Mouse (Mus musculus) A20 (cell line): ENCODE measurements around the gene Olfr159.
"Not testable (repeated sequence)": the region's sequence is repeated elsewhere in the genome, so short reads cannot be mapped to it uniquely, and the experiment has no call there.

Experiments used
- DNase-seq: peaks from one replicate; pipeline ENCODE4 v3.0.0-alpha.2; 2011; ENCODE audit warnings: low read depth, low spot score

The Olfr159 gene

DNA sequence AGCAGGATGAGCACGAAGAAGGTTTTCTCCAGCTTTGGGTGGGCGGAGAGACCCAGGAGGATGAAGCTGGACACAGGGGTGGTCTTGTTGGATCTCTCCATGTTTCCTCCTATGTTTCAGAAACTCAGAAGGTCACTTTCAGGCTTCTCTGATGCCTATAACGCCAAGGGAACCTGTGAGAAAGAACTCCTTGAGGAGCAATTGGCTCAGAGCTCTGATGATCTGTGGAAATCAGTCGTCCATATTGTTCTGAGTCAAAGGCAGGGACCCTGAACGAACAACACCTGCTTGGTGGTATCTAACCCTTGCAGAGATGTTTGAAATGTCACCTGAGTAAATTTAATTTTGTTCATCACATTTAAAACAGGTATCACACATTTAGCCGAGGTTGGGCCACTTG is at the start of gene Olfr159:
Gene Olfr159 (minus strand): TSS at position 101 of the 400 bp plus-strand sequence.
- DNase-seq: no peak

DNA sequence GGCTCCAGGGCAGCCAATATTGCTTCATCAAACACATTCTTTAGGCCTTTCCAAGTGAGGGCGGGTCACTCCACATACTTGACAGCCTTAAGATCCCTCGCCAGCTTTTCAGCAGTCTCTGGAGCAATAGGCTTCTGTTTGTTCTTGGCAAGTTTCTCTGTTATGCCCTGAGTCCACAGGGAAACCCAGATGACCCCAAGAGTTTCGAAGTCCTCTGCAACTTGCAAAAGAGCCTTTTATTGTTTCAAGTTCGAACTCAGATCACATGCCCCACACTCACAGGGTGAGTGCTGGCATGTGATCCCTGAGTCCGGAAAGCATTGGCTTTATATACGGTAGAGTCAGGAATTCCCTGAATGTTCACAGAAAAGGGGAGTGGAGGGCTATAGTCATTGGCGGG is 28.1 kb upstream of the Olfr159 start:
- DNase-seq: no peak

DNA sequence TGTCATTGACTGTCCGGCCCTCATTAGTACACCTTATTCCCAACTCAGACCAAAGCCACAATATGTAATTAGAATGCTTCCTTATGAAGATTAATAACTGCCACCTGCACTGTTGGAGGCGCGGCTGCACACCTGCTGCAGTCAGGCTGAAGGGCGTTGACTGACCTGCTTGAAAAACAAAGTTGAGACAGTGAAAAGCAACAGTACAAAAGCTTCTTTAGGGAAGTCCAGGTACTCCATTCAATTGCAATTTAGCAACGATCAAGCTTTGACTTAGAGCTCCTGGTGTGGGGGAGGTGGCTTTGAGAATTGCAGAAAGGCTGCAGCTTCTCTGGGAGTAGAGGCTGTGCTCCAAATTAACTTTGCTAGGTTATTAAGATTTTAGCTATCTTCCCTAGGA is 25.0 kb upstream of the Olfr159 start:
- not testable (repeated sequence) for DNase-seq

DNA sequence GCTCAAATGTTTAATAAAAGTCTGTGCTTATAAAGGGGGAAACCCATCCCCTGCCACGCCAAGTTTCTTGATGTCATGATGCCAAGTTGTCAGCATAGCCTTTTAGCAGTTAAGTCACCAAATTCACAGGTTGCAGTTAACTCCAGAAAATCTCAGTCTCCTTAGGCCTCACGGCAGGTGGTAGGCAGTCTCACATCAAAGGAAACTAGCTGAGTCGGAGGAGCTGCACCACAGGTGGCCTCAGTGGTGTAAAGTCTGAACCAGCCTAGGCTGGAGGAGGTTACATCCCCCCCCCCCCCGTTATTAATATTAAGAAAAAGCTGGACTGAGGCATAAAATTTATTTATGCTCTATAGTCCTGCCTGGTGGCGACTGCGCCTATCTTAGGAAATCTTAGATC is 24.5 kb upstream of the Olfr159 start:
- no peak for DNase-seq

DNA sequence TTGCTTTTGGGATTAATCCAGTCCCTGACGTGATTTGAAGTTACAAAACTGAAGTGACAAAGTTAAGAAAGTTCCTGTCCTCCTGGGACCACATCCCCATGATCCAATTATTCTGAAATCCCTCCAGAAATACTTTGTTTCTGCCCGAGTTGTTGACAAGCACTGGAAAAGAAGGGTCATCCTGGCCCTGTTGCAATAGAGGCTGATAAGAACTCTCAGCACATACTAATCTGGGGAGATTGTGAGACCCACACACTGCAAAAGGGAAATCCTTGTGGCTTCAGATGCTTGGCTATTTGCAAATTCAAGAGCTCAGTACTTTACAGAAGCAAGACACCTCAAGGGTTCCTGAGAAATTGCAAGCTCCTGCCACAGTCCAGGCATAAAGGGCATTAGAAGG is 1.5 kb upstream of the Olfr159 start:
- DNase-seq: no peak

DNA sequence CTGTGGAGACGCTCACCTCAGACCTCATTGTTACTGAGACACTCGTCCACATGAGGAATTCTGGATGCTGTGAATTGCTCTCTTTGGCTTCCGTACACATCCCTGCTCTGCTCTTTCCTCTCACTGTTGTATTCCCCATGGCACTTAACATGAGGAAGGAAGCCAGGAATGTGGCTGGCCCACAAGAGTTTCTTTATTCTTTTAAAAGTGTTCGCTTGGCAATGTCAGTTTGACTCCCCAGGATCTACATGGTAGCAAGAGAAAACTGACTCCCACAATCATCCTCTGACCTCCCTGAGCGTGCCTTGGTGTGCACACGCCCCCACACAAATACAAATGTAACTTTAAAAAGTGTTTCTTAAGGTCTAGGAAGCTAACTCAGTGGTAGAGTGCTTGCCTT is 817 bp upstream of the Olfr159 start:
- DNase-seq: no peak

DNA sequence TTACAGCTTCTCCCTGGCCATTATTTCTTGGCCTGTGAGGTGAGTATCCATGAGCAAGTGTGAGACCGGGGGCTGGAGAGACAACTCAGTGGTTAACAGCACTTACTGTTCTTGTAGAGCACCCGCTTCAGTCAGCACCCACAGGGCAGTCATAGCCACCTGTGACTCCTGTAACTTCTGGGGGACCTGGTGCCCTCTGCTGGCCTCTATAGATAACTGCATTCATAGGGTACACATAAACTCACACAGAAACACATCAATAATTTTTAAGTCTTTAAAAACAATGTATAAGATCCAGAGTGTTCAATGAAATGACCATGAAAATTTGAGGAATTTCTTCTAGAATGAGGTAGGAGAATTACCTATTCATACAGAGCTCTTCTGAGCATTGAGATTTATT is 1.4 kb downstream of the Olfr159 start:
- DNase-seq: no peak

DNA sequence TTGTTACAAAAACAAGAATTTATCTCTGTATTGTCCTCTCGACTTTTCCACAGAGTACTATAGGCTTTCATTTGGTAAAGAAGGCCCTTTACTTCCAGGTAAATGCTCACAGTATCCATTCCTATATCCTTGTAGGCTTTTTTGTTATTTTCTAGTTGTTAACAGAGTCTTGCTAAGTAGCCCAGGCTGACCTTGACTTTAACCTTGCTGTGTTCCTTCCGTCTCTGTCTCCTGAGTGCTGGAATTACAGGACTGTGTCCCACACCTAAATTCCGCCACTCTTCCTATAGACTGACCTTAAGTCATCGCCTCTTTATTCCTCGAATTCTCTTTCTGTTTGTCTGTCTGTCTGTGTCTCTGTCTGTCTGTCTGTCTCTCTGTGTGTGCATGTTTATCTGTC is 2.5 kb downstream of the Olfr159 start:
- no peak for DNase-seq

DNA sequence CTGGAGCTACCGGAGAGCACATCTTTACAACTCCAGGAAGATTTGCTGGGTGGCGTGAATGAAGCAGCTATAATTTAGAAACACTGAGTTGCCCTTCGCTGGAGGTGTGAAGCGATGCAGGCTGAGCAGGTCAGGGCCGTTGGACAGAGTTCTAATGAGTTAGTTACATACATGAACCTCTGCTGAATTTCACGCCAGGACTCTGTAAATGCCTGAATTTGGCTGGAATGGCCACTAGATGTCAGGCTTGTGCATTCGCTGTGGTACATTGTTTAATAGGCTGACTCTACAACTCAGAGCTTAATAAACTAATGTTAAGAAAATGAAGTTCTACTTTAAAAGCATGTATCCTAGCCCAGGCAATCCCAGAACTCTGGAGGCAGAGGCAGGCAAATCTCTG is 7.4 kb downstream of the Olfr159 start:
- DNase-seq: peak; percentile 49

DNA sequence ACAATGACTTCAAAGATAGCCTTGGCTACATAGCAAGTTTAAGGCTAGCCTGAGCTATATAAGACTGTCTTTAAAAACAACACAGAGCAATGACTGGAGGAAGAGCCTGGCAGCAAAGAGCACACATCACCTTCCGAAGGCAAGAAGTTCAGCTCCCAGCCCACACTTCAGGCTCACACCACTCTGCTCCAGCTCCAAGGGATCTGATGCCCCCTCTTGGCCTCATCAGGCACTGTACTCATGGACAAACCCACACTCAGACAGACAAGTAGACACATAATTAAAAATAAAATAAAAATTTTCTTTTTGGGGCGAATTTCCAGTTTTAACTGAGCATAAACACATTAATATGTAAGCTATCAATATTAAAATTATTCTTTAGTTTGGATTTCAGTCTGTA is 9.5 kb downstream of the Olfr159 start:
- no peak for DNase-seq

DNA sequence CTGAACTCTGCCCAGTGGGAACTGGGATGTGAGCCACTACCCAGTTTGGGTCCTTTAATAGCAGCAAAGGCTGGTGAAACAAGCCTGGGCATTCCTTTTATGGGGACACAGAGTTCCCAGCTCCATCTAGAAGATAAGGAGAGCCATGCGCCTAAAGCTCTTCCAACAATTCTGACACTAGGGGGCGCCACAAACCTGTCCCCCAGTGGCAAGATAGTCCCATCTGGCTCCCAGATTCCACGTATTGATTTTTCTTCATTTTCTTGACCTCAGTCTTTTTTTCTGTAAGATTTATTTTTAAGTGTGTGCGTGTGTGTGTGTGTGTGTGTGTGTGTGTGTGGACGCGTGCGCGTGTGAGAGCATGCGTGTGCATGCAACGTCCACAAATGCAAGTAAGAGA is 10.3 kb downstream of the Olfr159 start:
- peak; percentile 49 for DNase-seq

DNA sequence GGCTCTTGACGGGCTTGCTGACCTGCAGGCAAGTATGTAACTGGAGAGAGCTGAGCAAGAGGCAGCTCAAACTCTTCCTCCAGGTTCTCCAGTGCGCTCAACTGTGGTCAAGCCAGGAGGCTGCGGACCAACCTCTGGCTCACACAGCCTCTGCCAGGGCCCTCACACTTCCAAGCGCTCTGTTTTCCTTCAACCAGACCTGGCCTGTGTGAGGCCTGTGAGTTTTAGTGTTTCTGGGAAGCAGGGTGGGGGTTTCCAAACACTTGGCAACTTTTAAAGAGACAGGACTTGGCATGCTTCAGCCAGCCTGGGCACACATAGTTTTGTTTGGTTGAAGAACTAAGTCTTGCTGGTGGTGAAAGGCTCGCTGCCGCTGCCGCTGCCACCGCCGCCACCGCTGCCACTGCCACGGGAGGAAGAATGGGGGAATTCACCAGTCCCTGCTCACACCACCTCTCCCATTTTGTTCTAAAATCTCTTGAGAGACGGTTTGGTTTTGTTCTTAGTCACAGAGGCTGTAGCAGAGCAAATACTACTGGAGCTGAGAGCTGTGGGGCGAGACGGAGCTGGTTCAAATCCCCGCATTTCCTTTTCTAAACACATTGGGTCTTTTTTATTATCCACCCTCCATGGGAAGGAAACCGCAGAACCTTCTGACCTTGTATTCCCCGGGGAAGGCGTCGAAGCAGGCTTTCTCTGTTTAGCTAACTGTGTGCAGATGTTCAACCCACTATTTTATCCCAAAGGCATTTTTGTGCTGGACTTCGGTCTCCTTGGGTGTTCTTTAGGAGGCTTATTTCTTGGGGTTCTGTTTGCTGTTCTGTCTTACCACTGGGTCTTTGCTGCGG is 11.0 kb downstream of the Olfr159 start:
- DNase-seq: no peak

DNA sequence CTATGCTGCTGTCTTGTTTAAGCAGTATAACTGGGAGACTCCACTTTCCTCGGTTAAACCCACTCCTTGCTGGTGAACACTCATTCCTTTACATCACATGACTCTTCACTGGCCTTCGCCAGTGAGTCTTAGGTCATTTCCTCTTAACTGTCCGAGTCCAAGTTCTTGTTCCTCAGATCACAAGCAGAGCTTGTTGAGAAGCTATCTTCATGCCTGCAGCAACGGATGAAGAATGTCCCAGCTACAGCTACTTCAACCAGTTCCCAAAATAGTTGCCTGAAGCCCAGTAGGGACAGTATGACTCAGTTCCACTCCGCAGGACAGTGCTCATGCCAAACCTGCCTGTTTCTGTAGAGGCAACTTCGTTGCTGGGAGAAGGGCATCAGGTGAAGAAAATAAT is 13.6 kb downstream of the Olfr159 start:
- DNase-seq: no peak

DNA sequence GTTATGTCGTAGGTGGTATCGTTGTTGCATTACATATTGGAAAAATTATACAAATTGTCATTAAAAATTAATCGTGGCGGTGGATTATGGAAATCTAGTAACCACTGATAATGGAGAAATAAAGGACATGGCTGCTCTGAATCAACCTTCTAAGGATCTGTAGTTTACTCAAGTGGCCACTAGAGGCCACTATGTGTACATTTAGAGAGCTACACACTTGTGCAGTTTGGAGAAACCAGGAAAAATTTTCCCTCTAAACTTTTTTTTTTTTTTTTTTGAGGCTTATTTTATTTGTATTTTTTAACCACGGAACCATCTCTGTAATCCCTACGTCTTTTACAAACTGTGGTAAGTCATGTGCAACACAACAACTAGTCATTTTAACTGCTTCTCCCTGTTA is 25.6 kb downstream of the Olfr159 start:
- DNase-seq: peak; percentile 22

DNA sequence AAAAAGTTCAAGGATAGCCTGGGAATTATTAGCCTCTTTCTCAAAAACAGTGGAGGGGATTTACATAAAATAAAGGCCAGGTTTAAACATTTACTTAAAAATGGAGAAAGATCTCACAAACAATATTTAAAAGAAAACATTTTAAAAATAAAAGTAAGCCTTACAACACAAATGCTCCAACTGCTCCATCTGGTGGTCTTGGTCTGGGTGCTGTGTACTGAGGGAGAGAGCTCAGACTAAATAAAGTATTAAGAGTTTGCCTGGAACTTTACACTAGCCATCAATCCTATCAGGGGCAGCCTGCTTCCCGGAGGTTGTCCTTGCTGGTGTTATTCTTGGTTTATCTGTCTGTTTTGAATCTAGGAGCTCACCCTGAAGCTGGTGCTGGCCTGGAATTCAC is 27.7 kb downstream of the Olfr159 start:
- no peak for DNase-seq

DNA sequence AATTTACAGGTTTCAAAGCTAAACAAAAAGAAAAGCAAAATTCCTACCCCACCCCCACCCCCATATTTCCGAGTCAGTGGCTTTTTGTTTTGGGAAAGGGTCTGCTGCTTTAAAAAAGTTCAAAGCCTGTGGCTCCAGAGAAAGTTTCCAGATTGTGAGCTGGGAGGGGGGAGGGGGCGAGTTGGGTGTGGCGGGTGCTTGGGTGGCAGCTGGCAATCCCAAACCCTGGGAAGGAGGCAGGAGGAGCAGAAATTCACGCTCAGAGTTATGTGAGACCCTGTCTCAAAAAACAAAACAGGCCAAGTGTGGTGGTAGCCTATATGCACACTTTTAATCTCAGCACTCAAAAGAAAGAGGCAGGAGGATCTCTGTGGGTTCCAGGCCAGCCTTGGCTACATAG is 28.2 kb downstream of the Olfr159 start:
- no peak for DNase-seq

DNA sequence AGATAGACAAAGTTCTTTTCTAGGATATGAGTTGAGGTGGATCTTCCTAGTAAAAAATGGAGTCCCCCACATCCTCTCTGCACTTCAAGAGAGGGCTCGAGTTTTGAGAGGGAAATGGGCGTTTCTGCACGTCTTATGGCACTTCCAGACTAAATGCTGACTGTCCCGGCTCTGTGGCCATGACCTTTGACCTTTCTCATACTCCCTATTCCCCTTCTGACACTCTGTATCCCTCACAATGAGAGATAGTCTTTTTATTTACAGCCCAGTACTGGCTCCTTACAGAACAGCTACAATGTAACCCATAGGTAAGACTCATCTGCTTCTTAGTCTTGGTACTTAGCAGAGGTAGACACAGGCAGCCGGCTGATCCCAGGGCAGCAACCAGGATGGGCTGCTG is 29.3 kb downstream of the Olfr159 start:
- DNase-seq: no peak

DNA sequence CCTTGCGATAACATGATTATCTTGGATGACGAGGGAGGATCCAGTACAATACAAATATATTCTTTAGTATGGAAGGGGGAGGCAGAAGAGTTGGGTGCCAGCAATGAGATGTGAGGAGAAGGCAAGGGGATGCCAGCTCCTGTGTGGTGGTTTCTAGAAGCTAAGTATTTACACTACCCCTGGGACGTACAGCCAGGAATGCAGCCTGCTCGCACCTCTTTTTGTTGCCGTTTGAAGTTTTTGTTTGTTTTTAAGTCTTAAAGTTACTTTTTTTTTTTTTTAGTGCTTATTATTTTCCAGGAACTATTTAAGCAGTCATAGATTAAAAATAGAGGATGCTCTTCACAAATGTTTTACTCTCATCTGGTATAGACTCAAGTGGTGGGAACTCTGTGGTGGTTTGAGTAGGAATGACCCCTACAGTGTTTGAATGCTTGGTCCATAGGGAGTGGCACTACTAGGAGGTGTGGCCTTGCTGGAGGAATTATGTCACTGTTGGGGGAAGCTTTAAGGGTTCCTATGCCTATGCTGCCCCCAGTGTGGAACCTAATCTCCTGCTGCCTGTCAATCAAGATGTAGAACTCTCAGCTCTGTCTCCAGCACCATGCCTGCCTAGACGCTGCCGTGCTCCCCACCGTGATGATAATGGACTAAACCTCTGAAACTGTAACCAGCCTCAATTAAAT is 31.7 kb downstream of the Olfr159 start:
- DNase-seq: no peak

DNA sequence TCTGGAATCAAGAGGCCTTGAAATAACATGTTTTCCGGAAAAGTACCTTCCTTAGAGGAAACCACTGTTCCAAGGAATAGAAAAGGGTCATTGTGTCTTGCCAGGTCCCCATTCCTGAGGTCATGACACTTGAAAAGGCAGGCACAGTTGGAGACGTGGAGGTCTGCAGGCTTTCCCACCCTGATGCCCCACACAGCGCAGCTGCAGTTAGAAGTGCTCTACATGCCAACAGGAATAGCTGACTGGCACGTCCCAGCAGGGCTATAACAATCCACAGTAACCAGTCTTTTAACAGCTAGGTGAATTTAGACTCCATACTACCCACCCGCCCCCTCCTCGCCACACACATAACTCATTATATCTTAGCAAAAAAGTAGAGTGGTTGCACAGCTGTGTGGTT is 33.7 kb downstream of the Olfr159 start:
- no peak for DNase-seq

DNA sequence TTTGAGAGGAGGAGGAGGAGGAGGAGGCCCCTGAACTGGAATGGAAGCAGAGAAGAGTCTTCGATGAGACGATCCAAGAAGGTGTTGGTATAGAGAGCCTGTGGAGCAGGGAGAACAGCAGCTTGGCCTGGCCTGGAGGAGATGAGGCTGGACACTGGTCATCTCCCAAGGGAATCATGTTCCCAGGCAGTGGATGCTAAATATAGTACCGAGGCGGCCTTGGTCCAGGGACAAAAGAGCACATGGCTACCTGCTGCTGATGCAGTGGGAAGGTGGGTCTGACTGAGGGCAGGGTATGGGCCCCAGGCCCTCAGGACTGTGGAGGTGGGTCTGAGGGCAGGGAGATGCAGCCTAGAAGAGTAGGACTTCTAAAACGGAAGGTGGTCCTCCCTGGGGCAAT is 37.6 kb downstream of the Olfr159 start:
- DNase-seq: no peak

DNA sequence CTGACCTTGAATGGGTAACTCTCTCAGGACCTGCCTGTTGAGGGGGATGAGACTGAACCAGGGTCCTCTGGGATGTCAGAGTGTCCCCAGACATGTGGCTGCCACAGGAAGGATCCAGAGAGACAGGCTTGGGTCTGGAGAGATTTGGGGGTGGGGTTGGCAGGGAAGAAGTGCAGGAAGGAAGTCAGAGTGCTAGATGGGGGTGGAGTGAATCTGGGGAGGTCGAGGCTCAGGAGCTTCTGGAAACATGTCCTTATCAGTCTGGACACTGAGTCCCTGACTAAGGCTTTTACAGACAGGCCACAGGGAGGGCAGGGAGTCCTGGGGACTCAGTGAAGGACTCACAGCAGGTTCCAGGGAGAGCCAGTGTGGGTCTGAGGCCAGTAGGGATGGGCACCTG is 38.6 kb downstream of the Olfr159 start:
- no peak for DNase-seq

DNA sequence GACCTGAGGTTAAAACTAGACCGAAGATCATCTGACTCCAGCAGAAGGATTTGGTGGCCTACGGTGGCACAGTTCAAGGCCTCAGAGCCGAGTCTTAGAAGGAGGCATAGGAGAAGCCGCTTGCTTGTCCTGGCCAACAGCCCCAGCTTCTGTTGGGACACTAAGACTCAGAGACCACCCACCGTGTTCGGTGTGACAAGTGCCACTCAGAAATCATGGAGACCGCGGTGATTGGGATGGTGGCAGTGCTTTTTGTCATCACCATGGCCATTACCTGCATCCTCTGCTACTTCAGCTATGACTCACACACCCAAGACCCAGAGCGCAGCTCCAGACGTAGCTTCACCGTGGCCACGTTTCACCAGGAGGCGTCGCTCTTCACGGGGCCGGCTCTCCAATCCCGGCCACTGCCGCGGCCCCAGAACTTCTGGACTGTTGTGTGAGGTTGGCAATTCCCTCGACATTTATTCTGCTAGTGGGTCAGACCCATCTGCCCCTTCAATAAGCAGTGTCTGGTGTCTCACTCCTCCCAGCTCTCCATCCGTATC is 40.0 kb downstream of the Olfr159 start:
- DNase-seq: peak; percentile 24
